Mouse (Mus musculus): Measurements from ENCODE around the gene Itpr1.

Itpr1 gene

DNA sequence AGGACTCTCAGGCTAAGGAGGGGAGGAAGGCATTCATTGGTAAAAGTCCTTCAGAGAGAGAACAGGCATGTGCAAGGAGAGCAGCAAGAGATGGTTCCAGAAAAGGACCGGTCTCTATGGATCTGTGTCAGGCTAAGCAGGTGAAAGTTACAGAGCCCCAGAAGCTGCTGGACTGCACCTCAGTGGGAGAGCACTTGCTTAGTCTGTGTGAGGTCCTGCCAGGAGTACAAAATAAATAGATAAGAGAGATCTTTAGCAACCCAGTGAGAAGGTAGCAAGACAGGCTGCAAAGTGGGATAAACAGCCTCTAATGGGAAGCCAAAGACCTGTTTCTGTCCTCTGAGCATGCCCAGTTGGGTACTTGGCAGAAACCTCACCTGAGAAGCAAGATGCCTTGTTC, 305.1 kb downstream of the Itpr1 start:
- no peak for DNase-seq (ENCODE audit: low read depth)

DNA sequence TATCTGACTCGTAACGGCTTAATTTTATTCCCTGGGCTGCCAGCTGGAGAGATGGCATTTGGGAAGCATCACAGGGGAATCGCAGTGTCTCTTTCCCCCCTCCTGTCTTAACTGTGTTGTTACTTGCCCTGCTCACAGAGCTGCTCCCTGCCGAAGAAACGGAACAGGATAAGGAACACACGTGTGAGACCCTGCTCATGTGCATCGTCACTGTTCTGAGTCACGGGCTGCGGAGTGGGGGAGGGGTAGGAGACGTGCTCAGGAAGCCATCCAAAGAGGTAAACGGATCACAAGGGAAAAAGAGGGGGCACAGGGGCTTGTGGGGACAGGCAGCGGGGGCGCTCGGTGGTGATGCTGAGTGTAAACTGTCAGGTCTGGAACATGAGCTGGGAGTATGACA, 305.7 kb downstream of the Itpr1 start:
- no peak for DNase-seq (ENCODE audit: low read depth)

DNA sequence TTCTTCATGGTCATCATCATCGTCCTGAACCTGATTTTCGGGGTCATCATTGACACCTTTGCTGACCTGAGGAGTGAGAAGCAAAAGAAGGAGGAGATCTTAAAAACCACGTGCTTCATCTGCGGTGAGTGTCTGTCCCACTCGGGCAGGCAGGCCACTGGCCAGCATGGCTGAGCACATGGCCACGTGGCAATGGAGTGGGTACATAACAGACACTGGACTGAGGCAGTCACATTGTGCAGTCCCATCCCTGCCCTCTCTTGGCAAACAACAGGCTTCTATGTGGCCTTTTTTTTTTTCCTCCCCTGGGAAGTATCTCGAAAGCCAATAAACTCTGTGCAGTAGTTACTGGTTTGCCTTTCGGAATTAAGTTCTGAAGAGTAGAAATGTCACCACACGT, 306.4 kb downstream of the Itpr1 start:
- no peak for DNase-seq (ENCODE audit: low read depth)

DNA sequence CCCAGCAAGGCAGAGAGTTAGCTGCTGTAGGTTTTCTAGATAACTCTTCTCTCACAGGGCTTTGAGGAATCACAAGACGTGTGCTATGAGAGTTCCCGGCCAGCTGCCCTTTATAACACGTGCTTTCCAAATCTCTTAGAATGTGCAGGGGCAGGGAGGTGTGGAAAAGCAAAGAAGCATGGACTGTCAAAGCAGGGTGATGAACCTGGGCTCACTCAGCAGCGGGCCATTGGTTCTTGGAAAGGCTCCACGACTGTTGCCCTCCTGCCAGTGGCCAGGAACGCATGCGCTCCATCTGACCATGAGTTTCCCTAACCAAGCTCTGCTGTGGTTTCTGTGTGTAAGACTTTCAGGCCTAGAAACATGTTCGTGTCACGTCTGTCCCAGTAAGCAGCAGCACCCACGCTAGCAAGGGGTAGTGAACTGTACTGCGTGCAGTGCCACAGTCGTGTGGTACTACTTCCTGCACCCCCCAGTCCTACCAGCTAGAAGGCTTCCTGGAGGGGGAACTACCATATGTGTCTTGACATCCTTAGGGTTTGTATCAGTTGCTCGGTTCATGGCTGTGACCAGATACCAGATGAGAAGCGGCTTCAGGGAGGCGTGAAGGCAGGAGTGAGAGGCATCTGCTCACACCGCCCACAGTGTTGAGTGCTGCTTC, 311.2 kb downstream of the Itpr1 start:
- DNase-seq (ENCODE audit: low read depth): no peak

- no peak for DNase-seq (ENCODE audit: low read depth)
Observed at GRCm38 (mm10) chr6:108524617-108525010, 311.7 kb downstream of the Itpr1 start.

GRCm38 (mm10) chr6:108527560-108527959, 314.7 kb downstream of the Itpr1 start:
- DNase-seq (ENCODE audit: low read depth): no peak

DNA sequence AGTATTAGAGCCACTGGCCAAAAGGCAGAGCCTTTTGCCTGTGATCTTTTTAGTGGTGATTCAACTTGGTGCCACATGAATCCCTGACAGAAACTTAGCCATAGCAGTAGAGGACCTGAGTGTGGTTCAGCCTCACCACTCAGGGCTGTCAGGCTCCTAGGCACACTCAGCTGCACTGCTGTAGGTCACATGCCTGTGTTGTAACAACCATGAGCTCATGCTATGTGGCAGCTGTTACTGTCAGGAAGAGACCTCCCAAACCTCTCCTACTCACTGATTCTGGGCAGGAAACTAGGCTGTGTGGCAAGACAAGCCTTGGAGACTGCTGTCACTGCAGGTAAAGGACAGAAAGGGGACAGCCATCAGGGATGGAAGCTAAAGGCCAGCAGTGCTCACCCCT, 315.1 kb downstream of the Itpr1 start:
- DNase-seq (ENCODE audit: low read depth): no peak

DNA sequence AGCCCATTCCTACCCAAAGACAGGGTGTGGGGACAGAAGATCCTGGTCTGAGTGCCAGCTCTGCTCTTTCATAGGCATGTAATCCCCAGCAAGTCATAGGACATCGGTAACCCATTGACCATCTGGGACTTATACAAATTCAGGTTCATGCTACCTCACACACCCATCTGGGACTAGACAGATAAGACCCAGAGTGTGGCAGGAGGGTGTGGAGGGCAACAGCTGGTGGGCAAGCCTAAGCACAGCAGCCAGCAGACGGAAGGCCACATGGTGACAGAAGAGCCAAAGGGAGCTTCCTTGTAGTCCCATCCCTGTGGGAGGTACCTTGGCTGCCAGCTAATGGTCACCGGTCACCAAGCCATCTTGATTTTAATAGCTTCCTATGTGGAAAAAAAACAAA, 316.3 kb downstream of the Itpr1 start:
- peak; percentile 72 for DNase-seq (ENCODE audit: low read depth)

DNA sequence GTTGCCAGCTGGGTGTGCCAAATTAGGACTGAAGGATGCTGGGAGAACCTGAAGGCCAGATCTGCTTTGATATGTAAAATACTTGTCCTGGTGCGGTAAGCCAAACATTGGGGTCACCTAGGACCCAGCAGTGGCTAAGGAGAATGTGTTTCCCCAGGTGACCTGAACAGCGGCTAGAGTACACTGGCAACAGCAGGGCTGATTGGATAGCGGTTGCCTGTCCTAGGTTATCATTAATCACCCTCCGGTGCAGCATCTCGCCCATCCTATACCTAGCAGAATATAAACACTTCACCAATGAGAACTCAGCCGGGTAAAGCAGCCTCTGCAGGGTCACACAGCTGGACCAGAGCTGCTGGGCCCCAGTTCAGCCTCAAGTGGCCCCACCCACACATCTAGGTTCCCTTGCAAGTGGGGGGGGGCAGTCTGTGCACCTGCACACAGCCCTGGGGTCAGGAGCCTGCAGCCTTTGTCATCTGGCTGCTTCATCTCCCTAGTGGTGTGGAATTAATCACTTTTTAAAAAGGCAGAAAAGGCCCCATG, 318.0 kb downstream of the Itpr1 start:
- DNase-seq (ENCODE audit: low read depth): no peak

GRCm38 (mm10) chr6:108531324-108532311, 318.7 kb downstream of the Itpr1 start:
- peak; percentile 31 for DNase-seq (ENCODE audit: low read depth)

- DNase-seq (ENCODE audit: low read depth): no peak
Observed at GRCm38 (mm10) chr6:108532486-108533179, 319.7 kb downstream of the Itpr1 start.

DNA sequence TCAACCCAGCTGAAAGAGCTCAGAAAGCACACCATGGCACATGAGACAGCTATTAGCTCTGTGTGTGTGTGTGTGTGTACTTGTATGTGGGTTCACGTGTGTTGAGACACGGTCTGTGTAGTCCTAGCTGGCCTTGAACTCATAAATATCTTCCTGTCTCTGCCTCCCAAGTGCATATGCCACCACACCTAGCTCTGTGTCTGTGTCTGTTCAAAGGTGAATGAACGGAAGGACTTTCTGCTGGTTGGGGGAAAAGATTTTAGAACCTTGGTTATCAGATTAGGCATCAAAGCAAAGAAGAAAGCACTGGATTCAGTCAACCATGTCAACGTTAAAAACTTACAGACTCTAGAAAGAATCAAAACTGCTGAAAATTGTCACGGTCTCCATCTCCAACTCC, 321.2 kb downstream of the Itpr1 start:
- DNase-seq (ENCODE audit: low read depth): no peak

DNA sequence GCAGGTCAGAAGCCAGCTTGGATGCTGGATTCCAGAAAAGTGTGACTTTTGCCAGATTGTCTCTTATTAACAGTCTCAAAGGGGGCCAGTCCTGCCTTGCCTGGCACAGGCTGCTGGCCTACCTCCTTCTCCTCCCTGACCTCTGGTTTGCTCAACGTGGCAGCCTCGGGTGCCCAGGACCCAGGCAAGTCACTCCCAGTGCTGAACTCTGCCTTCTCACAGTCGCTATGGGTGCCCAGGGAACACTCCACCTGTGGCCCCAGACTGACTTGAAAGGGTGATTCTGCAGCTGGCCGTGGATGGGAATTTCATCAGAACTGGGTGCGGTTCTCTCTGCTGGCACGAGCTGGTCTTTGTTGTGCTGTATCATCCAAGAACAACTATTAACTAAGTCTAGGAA, 321.7 kb downstream of the Itpr1 start:
- DNase-seq (ENCODE audit: low read depth): no peak

DNA sequence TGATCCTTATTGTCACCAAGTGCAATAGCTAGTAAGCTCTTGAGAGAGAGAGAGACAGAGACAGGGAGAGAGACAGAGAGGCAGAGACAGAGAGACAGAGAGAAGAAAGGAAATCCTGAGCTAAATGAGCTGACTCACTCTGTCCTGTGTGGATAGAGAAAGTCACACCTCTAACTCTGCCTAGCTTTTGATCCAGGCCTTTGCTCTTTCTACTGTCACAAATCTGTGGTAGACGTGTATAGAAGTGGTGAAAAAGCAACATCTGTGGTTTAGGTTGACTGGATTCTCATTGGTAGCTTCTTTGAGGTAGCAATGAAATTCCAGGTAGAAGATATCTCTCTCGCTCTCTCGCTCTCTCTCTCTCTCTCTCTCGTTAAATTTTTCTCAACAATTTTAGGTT, 322.4 kb downstream of the Itpr1 start:
- DNase-seq (ENCODE audit: low read depth): no peak

DNA sequence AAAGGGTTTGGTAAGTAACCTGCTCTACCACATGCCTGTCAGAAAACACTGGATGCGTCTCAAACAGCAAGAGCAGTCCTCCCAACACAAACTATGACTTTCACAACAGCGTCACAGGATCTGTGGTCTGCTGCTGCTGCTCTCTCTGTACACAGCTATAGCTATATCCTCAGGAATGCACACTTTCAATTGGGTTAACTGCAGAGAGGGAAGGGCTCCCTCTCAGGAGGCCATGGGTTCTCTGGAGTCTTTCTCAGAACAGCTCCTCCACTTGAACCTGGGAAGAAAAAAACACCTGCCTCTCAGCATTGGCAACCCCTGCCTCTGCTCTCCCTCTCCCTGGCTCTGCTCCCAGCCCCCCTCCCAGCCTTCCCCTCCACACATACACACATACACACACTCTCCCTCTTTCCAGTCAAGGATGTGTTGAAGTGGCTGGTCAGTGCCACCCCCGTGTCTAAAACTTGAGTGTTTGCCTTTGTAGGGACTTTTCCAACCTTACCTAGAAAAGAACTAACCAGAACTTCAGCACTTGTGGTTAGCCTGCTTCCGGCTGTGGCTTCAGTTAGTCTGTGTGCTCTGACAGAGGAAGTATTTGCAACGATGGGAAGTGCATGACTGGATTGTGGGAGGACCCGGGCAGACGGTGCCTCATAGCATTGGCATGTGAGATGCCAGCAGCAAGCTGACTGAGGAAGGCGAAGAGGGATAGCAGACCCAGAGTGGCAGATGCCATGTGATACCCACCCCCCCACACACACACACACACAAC, 323.8 kb downstream of the Itpr1 start:
- no peak for DNase-seq (ENCODE audit: low read depth)

GRCm38 (mm10) chr6:108538406-108538805, 325.5 kb downstream of the Itpr1 start:
- DNase-seq (ENCODE audit: low read depth): no peak

DNA sequence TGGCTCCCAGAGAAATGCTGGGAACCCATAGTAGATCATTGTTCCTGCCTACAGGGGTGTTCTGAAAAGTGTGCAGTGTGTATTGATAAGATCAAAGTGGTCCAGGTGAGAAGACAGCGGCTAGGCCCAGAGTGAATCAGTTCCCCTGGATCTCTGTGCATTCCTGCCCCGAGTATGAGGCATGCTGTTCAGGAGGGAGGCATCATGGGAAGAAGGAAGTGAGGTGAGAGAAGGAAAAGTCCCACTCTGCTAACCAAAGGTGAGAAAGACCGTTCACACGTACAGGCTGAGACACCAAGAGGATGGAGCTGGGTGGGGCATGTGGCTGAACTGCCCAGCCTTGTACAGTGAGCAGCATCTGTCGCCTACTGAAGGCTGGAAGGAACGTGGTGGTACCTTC, 327.5 kb downstream of the Itpr1 start:
- DNase-seq (ENCODE audit: low read depth): no peak

DNA sequence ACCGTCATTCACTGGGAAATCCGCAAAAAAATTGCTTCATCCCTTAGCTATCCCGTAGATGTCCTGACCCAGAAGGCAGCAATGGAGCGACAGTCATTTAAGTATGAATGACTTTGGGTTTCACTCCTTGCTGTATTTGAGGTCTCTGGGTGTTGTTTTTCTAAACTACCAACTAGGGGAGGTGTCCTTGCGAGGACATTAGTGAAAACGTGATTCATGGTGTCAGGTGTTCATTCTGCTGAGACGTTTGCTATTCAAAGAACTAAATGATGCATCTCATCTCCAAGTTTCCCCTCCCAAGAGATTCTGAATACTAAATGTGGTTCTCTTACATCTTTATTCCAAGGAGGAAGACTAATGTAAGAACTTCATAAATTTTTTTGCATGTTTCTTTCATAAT, 332.0 kb downstream of the Itpr1 start:
- no peak for DNase-seq (ENCODE audit: low read depth)

GRCm38 (mm10) chr6:108545464-108545863, 332.6 kb downstream of the Itpr1 start:
- DNase-seq (ENCODE audit: low read depth): no peak

DNA sequence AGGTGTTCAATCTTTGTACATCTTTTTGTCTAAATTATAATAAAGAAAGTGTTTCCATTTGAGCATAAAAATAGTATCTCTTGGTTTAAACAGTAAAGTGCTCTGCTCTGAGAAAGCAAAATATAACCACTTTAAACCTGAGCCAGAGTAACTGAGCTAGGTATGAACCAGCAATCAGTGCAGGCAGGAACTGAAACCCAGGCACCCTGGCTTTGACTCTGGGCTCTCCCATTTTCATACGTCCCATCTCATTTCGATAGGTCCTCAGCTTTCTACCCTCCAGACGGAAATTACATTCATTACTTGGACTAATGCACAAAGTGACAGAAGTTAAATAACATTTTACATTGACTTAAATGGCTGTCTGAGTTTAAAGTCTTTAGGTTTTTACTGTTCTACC, 335.5 kb downstream of the Itpr1 start:
- DNase-seq (ENCODE audit: low read depth): no peak

GRCm38 (mm10) chr6:108549495-108549935, 336.6 kb downstream of the Itpr1 start:
- DNase-seq (ENCODE audit: low read depth): no peak

Data from c-Kit-positive CD71-positive TER-119-negative erythroid progenitor cells, embryonic 14.5 days (primary cell).